Mouse (Mus musculus): ENCODE data around the gene Hp. TPM values are rescaled to one million over a fixed set of nuclear protein-coding genes. Genes with fewer than 3 reads are reported as not detected.

Gene Hp
- polyA plus RNA-seq, 1 experiment from 2014 or later = 1.7 TPM

- H3K27ac ChIP-seq (ENCODE audit: low read depth, low read length) = no peak overlapping the region
- H3K9ac ChIP-seq (ENCODE audit: low read depth, low read length) = no peak overlapping the region
- no peak overlapping the region for H3K4me2 ChIP-seq (replicated peaks; ENCODE audit: low read depth, low read length)
- H3K4me1 ChIP-seq (replicated peaks; ENCODE audit: control insufficient read depth, insufficient read depth, low read length) = no peaks in the 10 kb centered on the region
- DNase-seq (ENCODE audit: low spot score) (no peak), ATAC-seq (ENCODE audit: low FRiP score) (no peak)
- H3K36me3 ChIP-seq (ENCODE audit: control insufficient read depth, insufficient read depth, low read length) = no peaks in the 10 kb centered on the region
- 76% methylated on average over 4 of the region's 4 CpGs for WGBS
- H3K9me3 ChIP-seq (ENCODE audit: control insufficient read depth, low read length) = no peaks in the 10 kb centered on the region
- no peak overlapping the region for H3K4me3 ChIP-seq (ENCODE audit: low read depth, low read length)
- no peaks in the 10 kb centered on the region for H3K27me3 ChIP-seq (ENCODE audit: control insufficient read depth, insufficient read depth, low read length)
These were observed 2.7 kb downstream of the Hp start for GRCm38 (mm10) chr8:109576311-109576710.

GRCm38 (mm10) chr8:109571139-109571538 lies 7.8 kb downstream of the Hp start:
- Histone ChIP-seq H3K9ac (ENCODE audit: low read depth, low read length) (no peak overlapping the region), H3K36me3 (ENCODE audit: control insufficient read depth, insufficient read depth, low read length) (no peaks in the 10 kb centered on the region), H3K4me1 (replicated peaks; ENCODE audit: control insufficient read depth, insufficient read depth, low read length) (no peaks in the 10 kb centered on the region), H3K4me3 (ENCODE audit: low read depth, low read length) (no peak overlapping the region), H3K27me3 (ENCODE audit: control insufficient read depth, insufficient read depth, low read length) (no peaks in the 10 kb centered on the region), H3K9me3 (ENCODE audit: control insufficient read depth, low read length) (no peaks in the 10 kb centered on the region), H3K27ac (ENCODE audit: low read depth, low read length) (no peak overlapping the region), H3K4me2 (replicated peaks; ENCODE audit: low read depth, low read length) (no peak overlapping the region)
- ATAC-seq (ENCODE audit: low FRiP score) (no peak), DNase-seq (ENCODE audit: low spot score) (no peak)
- WGBS = 93% methylated on average over 12 of the region's 12 CpGs

GRCm38 (mm10) chr8:109565498-109566333 lies 13.3 kb downstream of the Hp start, which contains the start of the genes Dhx38 and Txnl4b:
Gene Dhx38, minus strand, starts transcription at chr8:109565861.
Gene Txnl4b, plus strand, starts transcription at chr8:109565892.
- H3K9ac ChIP-seq (ENCODE audit: low read depth, low read length) = peak within 1 kb of the TSS; percentile 96
- peaks cover 2% of the 10 kb centered on the region; the same call in 1 of the 2 replicates for H3K36me3 ChIP-seq (ENCODE audit: control insufficient read depth, insufficient read depth, low read length)
- no peaks in the 10 kb centered on the region for H3K4me1 ChIP-seq (replicated peaks; ENCODE audit: control insufficient read depth, insufficient read depth, low read length)
- under 1% methylated on average over 52 of the region's 52 CpGs for WGBS
- no peaks in the 10 kb centered on the region for H3K27me3 ChIP-seq (ENCODE audit: control insufficient read depth, insufficient read depth, low read length)
- peak within 1 kb of the TSS; percentile 55 for H3K4me2 ChIP-seq (replicated peaks; ENCODE audit: low read depth, low read length)
- peak; percentile 99 for ATAC-seq (ENCODE audit: low FRiP score)
- peak; percentile 99 for DNase-seq (ENCODE audit: low spot score)
- H3K9me3 ChIP-seq (ENCODE audit: control insufficient read depth, low read length) = no peaks in the 10 kb centered on the region
- H3K27ac ChIP-seq (ENCODE audit: low read depth, low read length) = peak within 1 kb of the TSS; percentile 85
- peak within 1 kb of the TSS; percentile 92 for H3K4me3 ChIP-seq (ENCODE audit: low read depth, low read length)

- H3K27ac ChIP-seq (ENCODE audit: low read depth, low read length) = peak overlapping the region; percentile 85
- no peaks in the 10 kb centered on the region for H3K9me3 ChIP-seq (ENCODE audit: control insufficient read depth, low read length)
- no peaks in the 10 kb centered on the region for H3K4me1 ChIP-seq (replicated peaks; ENCODE audit: control insufficient read depth, insufficient read depth, low read length)
- H3K4me3 ChIP-seq (ENCODE audit: low read depth, low read length) = peak overlapping the region; percentile 92
- ATAC-seq (ENCODE audit: low FRiP score) = no peak
- H3K27me3 ChIP-seq (ENCODE audit: control insufficient read depth, insufficient read depth, low read length) = no peaks in the 10 kb centered on the region
- 8% methylated on average over 10 of the region's 10 CpGs for WGBS
- H3K36me3 ChIP-seq (ENCODE audit: control insufficient read depth, insufficient read depth, low read length) = peaks cover 6% of the 10 kb centered on the region; the same call in 1 of the 2 replicates
- peak overlapping the region; percentile 46 for H3K4me2 ChIP-seq (replicated peaks; ENCODE audit: low read depth, low read length)
- peak overlapping the region; percentile 96 for H3K9ac ChIP-seq (ENCODE audit: low read depth, low read length)
- no peak for DNase-seq (ENCODE audit: low spot score)
These were observed 14.2 kb downstream of the Hp start for GRCm38 (mm10) chr8:109564766-109565165.

- no peaks in the 10 kb centered on the region for H3K27me3 ChIP-seq (ENCODE audit: control insufficient read depth, insufficient read depth, low read length)
- peaks cover 14% of the 10 kb centered on the region for H3K36me3 ChIP-seq (ENCODE audit: control insufficient read depth, insufficient read depth, low read length)
- no peak for DNase-seq (ENCODE audit: low spot score)
- WGBS = 77% methylated on average over 2 of the region's 2 CpGs
- H3K9ac ChIP-seq (ENCODE audit: low read depth, low read length) = no peak overlapping the region
- no peak overlapping the region for H3K27ac ChIP-seq (ENCODE audit: low read depth, low read length)
- H3K4me3 ChIP-seq (ENCODE audit: low read depth, low read length) = no peak overlapping the region
- no peak overlapping the region for H3K4me2 ChIP-seq (replicated peaks; ENCODE audit: low read depth, low read length)
- no peaks in the 10 kb centered on the region for H3K4me1 ChIP-seq (replicated peaks; ENCODE audit: control insufficient read depth, insufficient read depth, low read length)
- no peak for ATAC-seq (ENCODE audit: low FRiP score)
- no peaks in the 10 kb centered on the region for H3K9me3 ChIP-seq (ENCODE audit: control insufficient read depth, low read length)
These were observed 15.1 kb downstream of the Hp start for GRCm38 (mm10) chr8:109563881-109564280.

- no peak overlapping the region for H3K4me3 ChIP-seq (ENCODE audit: low read depth, low read length)
- peaks cover 34% of the 10 kb centered on the region for H3K36me3 ChIP-seq (ENCODE audit: control insufficient read depth, insufficient read depth, low read length)
- H3K9me3 ChIP-seq (ENCODE audit: control insufficient read depth, low read length) = no peaks in the 10 kb centered on the region
- no peak overlapping the region for H3K9ac ChIP-seq (ENCODE audit: low read depth, low read length)
- H3K27me3 ChIP-seq (ENCODE audit: control insufficient read depth, insufficient read depth, low read length) = no peaks in the 10 kb centered on the region
- 44% methylated on average over 3 of the region's 3 CpGs for WGBS
- ATAC-seq (ENCODE audit: low FRiP score) (no peak), DNase-seq (ENCODE audit: low spot score) (peak; percentile 66)
- H3K4me2 ChIP-seq (replicated peaks; ENCODE audit: low read depth, low read length) = no peak overlapping the region
- H3K4me1 ChIP-seq (replicated peaks; ENCODE audit: control insufficient read depth, insufficient read depth, low read length) = no peaks in the 10 kb centered on the region
- no peak overlapping the region for H3K27ac ChIP-seq (ENCODE audit: low read depth, low read length)
These were observed 27.3 kb downstream of the Hp start for GRCm38 (mm10) chr8:109551663-109552062.

- DNase-seq (ENCODE audit: low spot score) (no peak), ATAC-seq (ENCODE audit: low FRiP score) (no peak)
- no peak overlapping the region for H3K27ac ChIP-seq (ENCODE audit: low read depth, low read length)
- no peaks in the 10 kb centered on the region for H3K4me1 ChIP-seq (replicated peaks; ENCODE audit: control insufficient read depth, insufficient read depth, low read length)
- H3K27me3 ChIP-seq (ENCODE audit: control insufficient read depth, insufficient read depth, low read length) = no peaks in the 10 kb centered on the region
- H3K36me3 ChIP-seq (ENCODE audit: control insufficient read depth, insufficient read depth, low read length) = peaks cover 10% of the 10 kb centered on the region; the same call in 1 of the 2 replicates
- 55% methylated on average over 3 of the region's 3 CpGs for WGBS
- no peaks in the 10 kb centered on the region for H3K9me3 ChIP-seq (ENCODE audit: control insufficient read depth, low read length)
- H3K4me3 ChIP-seq (ENCODE audit: low read depth, low read length) = no peak overlapping the region
- no peak overlapping the region for H3K4me2 ChIP-seq (replicated peaks; ENCODE audit: low read depth, low read length)
- H3K9ac ChIP-seq (ENCODE audit: low read depth, low read length) = no peak overlapping the region
These were observed 34.9 kb downstream of the Hp start for GRCm38 (mm10) chr8:109544049-109544448.

- 88% methylated on average over 8 of the region's 8 CpGs for WGBS
- Histone ChIP-seq H3K27ac (ENCODE audit: low read depth, low read length) (no peak overlapping the region), H3K9me3 (ENCODE audit: control insufficient read depth, low read length) (no peaks in the 10 kb centered on the region), H3K36me3 (ENCODE audit: control insufficient read depth, insufficient read depth, low read length) (peaks cover 7% of the 10 kb centered on the region; the same call in 1 of the 2 replicates), H3K27me3 (ENCODE audit: control insufficient read depth, insufficient read depth, low read length) (no peaks in the 10 kb centered on the region), H3K9ac (ENCODE audit: low read depth, low read length) (no peak overlapping the region), H3K4me2 (replicated peaks; ENCODE audit: low read depth, low read length) (no peak overlapping the region), H3K4me3 (ENCODE audit: low read depth, low read length) (no peak overlapping the region), H3K4me1 (replicated peaks; ENCODE audit: control insufficient read depth, insufficient read depth, low read length) (no peaks in the 10 kb centered on the region)
- DNase-seq (ENCODE audit: low spot score) (no peak), ATAC-seq (ENCODE audit: low FRiP score) (no peak)
These were observed 36.0 kb downstream of the Hp start for GRCm38 (mm10) chr8:109542748-109543519.

Data from hindbrain, embryonic 11.5 days (tissue).